Mouse (Mus musculus) thymus, postnatal 25 days (tissue): ENCODE results near the gene Pygo1.

Experiments
- DNase-seq: peaks from one replicate; pipeline ENCODE4 v3.0.0; 2022

Pygo1 gene

GRCm38 (mm10) chr9:72996806-72997205 is 71.4 kb downstream of the Pygo1 start:
- DNase-seq, result no peak

GRCm38 (mm10) chr9:73000487-73000886 is 75.0 kb downstream of the Pygo1 start:
- DNase-seq, result no peak

DNA sequence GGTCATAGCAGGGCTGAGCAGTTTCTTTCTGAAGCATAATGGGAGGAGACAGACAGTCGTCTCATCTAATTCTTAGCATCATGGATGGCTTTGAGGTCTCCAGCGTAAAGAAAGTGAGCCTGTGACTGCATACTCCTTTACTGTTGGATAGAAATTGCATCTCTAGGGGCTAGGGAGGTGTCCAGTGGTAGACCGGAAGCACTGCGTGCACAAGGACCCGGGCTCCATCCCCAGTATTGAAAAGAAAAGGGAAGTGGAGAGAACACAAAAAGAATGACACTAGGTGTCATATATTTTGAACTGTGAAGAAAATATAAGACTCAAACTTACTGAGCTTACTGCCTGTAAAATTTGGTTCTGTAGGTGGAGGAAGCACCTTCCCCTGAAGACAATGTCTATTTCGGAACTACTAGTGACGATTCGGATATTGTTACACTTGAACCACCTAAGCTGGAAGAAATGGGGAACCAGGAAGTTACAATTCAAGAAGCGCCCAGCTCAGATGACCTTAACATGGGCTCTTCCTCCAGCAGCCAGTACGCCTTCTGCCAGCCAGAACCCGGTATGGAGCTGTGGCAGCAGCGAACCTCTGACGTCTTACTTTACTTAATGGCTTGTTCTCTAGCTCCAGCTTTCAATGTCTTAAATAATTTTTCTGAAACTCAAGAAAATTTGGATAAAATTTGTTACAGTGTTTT is 76.0 kb downstream of the Pygo1 start:
- no peak for DNase-seq
